In the genomic region with DNA sequence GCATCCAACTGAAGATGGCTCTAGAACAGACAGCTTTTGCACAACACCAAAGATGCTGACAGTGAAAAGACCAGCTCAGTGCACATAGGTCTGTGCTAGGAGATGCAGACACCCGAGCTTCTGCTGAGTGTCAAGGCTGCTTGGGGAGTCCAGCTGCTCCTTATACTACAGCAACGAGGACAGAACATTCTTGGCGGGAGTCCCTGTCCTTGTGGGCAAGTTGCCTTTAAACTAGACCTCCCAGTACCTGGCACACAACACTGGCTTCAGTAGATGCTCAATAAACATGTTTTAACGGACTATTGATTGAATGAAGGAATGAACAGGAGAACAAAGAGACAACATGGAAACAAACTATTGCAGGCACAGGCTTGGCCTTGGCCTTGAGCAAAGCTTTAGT, we compare ENCODE assay signal across 10 mouse cellular contexts.
DNase-seq lines count a peak whose midpoint lies in the region; ATAC-seq and TF ChIP-seq lines count a peak whose summit lies in the region.
"Had no signal": no experiment of that assay in that cellular context is flagged by ENCODE, and none has a peak within 500 bp of the region (broad histone marks: within the 10 kb centered on the region; RNA-seq: fewer than 3 reads in every experiment).

No protein-coding gene starts in this region.

- H3K4me3 ChIP-seq in layer of hippocampus, adult 2 months = no peak overlapping the region
- H3K4me3 ChIP-seq: megakaryocyte, embryonic 14.5 days had no signal

- TF ChIP-seq CTCF in layer of hippocampus, adult 2 months (conservative IDR thresholded peaks at IDR 0.05) = no peak

- no peak for ATAC-seq in cerebellum, adult (ENCODE audit: insufficient number of reproducible peaks, low FRiP score, low TSS enrichment)
- no peak for ATAC-seq in megakaryocyte-erythroid progenitor cell, adult 5-6 weeks (replicated peaks; ENCODE audit: low FRiP score, low TSS enrichment, poor library complexity, severe bottlenecking)

- intact Hi-C loops in heart, postnatal 14 days (cut with DNase I) = no loop called here

- DNase-seq in cerebellum, postnatal 10 days = peak; percentile 56 to 66
- DNase-seq in adrenal gland, adult 2 months = peak; percentile 65
- DNase-seq in heart, postnatal 14 days = peak; percentile 64 to 73
- DNase-seq in lung, postnatal 10 days = peak; percentile 75
- DNase-seq in spleen, postnatal 36 days (ENCODE audit: low spot score in 2 of 2) = no peak
- no peak for DNase-seq in layer of hippocampus, adult 2 months (ENCODE audit: low spot score in 2 of 2)
- DNase-seq: cerebellum, adult 2 months had no signal

- no peak overlapping the region for H3K27ac ChIP-seq in layer of hippocampus, adult 2 months

Comparison
In these comparisons a context has a peak if more than half of its experiments do, and no peak if none do; other contexts are left out.
1. DNase-seq: peak in cerebellum, postnatal 10 days (2 of 2), adrenal gland, adult 2 months (single experiment), heart, postnatal 14 days (2 of 2) and lung, postnatal 10 days (single experiment); none in spleen, postnatal 36 days (0 of 2) and layer of hippocampus, adult 2 months (0 of 2).